Mouse (Mus musculus) heart, adult 2 months (tissue): ENCODE data around the gene Cx3cl1. TPM values are rescaled to one million over a fixed set of nuclear protein-coding genes. Genes with fewer than 3 reads are reported as not detected.

Source experiments
- DNase-seq, 2 experiments: peaks; one replicate each; pipeline ENCODE4 v3.0.0; 2021
- H3K27ac ChIP-seq: fragments of 200-600 bp; 2 replicates; pipeline ENCODE4 v1.8.1; 2022
- H3K27me3 ChIP-seq: fragments of 200-500 bp; 2 replicates; pipeline ENCODE4 v1.6.1; 2012; ENCODE audit warnings: mild to moderate bottlenecking, low read length, inconsistent platforms, mixed read lengths; ENCODE audit not compliant: control insufficient read depth, insufficient read depth
- H3K36me3 ChIP-seq: fragments of 200-500 bp; 2 replicates; pipeline ENCODE4 v1.6.1; 2012; ENCODE audit warnings: low read length, inconsistent platforms; ENCODE audit not compliant: control insufficient read depth, insufficient read depth
- H3K4me1 ChIP-seq: fragments of 200-500 bp; 2 replicates; pipeline ENCODE4 v1.6.1; 2011; ENCODE audit warnings: low read length; ENCODE audit not compliant: control insufficient read depth, insufficient read depth
- H3K4me3 ChIP-seq: fragments of 200-600 bp; 2 replicates; pipeline ENCODE4 v1.8.1; 2022
- H3K79me2 ChIP-seq: fragments of 200-500 bp; replicated peaks from 2 replicates; pipeline ENCODE4 v1.6.1; 2012; ENCODE audit warnings: mild to moderate bottlenecking, inconsistent platforms, low read length, moderate library complexity, mixed read lengths; ENCODE audit not compliant: control insufficient read depth, insufficient read depth
- H3K9ac ChIP-seq: fragments of 200-500 bp; 2 replicates; pipeline ENCODE4 v1.6.1; 2012; ENCODE audit warnings: low read depth, mild to moderate bottlenecking, control low read depth, inconsistent platforms, low read length, mixed read lengths
- CTCF ChIP-seq: fragments of 200-600 bp; IDR thresholded peaks from 2 replicates; pipeline ENCODE4 v1.8.1; 2022; ENCODE audit warnings: antibody characterized with exemption, mild to moderate bottlenecking, moderate library complexity
- EP300 ChIP-seq: fragments of 200-500 bp; IDR thresholded peaks from 2 replicates; pipeline ENCODE4 v1.6.1; 2011; ENCODE audit warnings: low read depth, low read length, control low read depth; ENCODE audit not compliant: insufficient read depth
- POLR2A ChIP-seq: fragments of 200-500 bp; IDR thresholded peaks from 2 replicates; pipeline ENCODE4 v1.6.1; 2011; ENCODE audit warnings: mild to moderate bottlenecking, low read depth, low read length, control low read depth; ENCODE audit not compliant: insufficient read depth
- WGBS: fragments of 180-500 bp; shearing (Covaris S2); methylation state at CpG from one replicate; pipeline ENCODE4 v1.1.7; 2018; 5-methylcytosine and 5-hydroxymethylcytosine counted together
- intact Hi-C: fragments of 180-260 bp; cut with DNase I; formaldehyde crosslinking; loops from one replicate; pipeline ENCODE4 v1.15.1; 2025
- polyA plus RNA-seq: library from polyadenylated mRNA; depleted of rRNA; stranded (reverse); fragments of >200 nt; gene quantifications from 2 replicates; pipeline ENCODE4 v1.2.3, GENCODE M21; 2012
- total RNA-seq, 2 experiments: library from RNA; stranded (reverse); gene quantifications; 2 replicates each; pipeline ENCODE4 v1.2.3; 2021

The Cx3cl1 gene
- total and polyA plus RNA-seq, 3 experiments = 5.1 to 12.0 (median 5.4) TPM

GRCm38 (mm10) chr8:94808372-94808771 is 36.6 kb downstream of the Cx3cl1 start:
- TF ChIP-seq CTCF = no peak
- no peak for TF ChIP-seq POLR2A
- TF ChIP-seq EP300 = no peak
- DNase-seq = no peak
- Histone ChIP-seq H3K36me3 (no peaks in the 10 kb centered on the region), H3K27me3 (no peaks in the 10 kb centered on the region), H3K79me2 (no peaks in the 10 kb centered on the region), H3K4me3 (no peak overlapping the region), H3K27ac (no peak overlapping the region), H3K9ac (no peak overlapping the region), H3K4me1 (peaks cover 2% of the 10 kb centered on the region)
- WGBS = 79% methylated on average over 6 of the region's 6 CpGs
- intact Hi-C loops = no loop called here

- Histone ChIP-seq H3K4me1 (peaks cover 2% of the 10 kb centered on the region), H3K27ac (no peak within 1 kb of the TSS), H3K79me2 (no peaks in the 10 kb centered on the region), H3K36me3 (no peaks in the 10 kb centered on the region), H3K27me3 (no peaks in the 10 kb centered on the region), H3K9ac (no peak within 1 kb of the TSS), H3K4me3 (no peak within 1 kb of the TSS)
- DNase-seq = no peak
- TF ChIP-seq CTCF (no peak), EP300 (no peak), POLR2A (no peak)
- intact Hi-C loops = loop anchor here (5.0 kb wide), 3 partner anchors 218 to 318 kb away; partner anchors contain the start of gene Cpne2
- WGBS = 41% methylated on average over 3 of the region's 3 CpGs
These were observed 38.3 kb downstream of the Cx3cl1 start, which contains the start of gene Ccl17 for GRCm38 (mm10) chr8:94810153-94810552. Gene Ccl17 (plus strand): TSS chr8:94810453.

GRCm38 (mm10) chr8:94810855-94811254 is 39.0 kb downstream of the Cx3cl1 start:
- H3K79me2 ChIP-seq = no peaks in the 10 kb centered on the region
- no peaks in the 10 kb centered on the region for H3K27me3 ChIP-seq
- no peak for TF ChIP-seq CTCF
- intact Hi-C loops = loop anchor here (5.0 kb wide), 3 partner anchors 219 to 319 kb away; partner anchors contain the start of gene Cpne2
- no peak overlapping the region for H3K27ac ChIP-seq
- H3K36me3 ChIP-seq = no peaks in the 10 kb centered on the region
- H3K4me1 ChIP-seq = peaks cover 2% of the 10 kb centered on the region
- WGBS = 77% methylated on average over 5 of the region's 5 CpGs
- no peak for DNase-seq
- H3K9ac ChIP-seq = no peak overlapping the region
- no peak overlapping the region for H3K4me3 ChIP-seq

- no peak for TF ChIP-seq CTCF
- TF ChIP-seq EP300 = no peak
- no peak for TF ChIP-seq POLR2A
- Histone ChIP-seq H3K9ac (no peak overlapping the region), H3K79me2 (no peaks in the 10 kb centered on the region), H3K36me3 (no peaks in the 10 kb centered on the region), H3K4me1 (peaks cover 2% of the 10 kb centered on the region), H3K27ac (no peak overlapping the region), H3K27me3 (no peaks in the 10 kb centered on the region), H3K4me3 (no peak overlapping the region)
- WGBS = 78% methylated on average over 6 of the region's 6 CpGs
- DNase-seq = no peak
- intact Hi-C loops = loop anchor here (1.0 to 5.0 kb wide), 4 partner anchors 107 to 319 kb away; partner anchors contain the start of gene Cpne2
These were observed 39.8 kb downstream of the Cx3cl1 start for GRCm38 (mm10) chr8:94811654-94812053.

GRCm38 (mm10) chr8:94812645-94813098 is 40.9 kb downstream of the Cx3cl1 start:
- 33% methylated on average over 6 of the region's 6 CpGs for WGBS
- TF ChIP-seq CTCF (peak; percentile 85), EP300 (no peak)
- Histone ChIP-seq H3K79me2 (no peaks in the 10 kb centered on the region), H3K4me3 (no peak overlapping the region), H3K9ac (no peak overlapping the region), H3K4me1 (peaks cover 2% of the 10 kb centered on the region), H3K27ac (no peak overlapping the region), H3K27me3 (no peaks in the 10 kb centered on the region), H3K36me3 (no peaks in the 10 kb centered on the region)
- intact Hi-C loops = loop anchor here (1.0 to 5.0 kb wide), 4 partner anchors 108 to 320 kb away; partner anchors contain the start of gene Cpne2
- DNase-seq = peak; percentile 81 to 87

GRCm38 (mm10) chr8:94814556-94814955 is 42.7 kb downstream of the Cx3cl1 start:
- H3K9ac ChIP-seq = no peak overlapping the region
- no peak overlapping the region for H3K27ac ChIP-seq
- peaks cover 2% of the 10 kb centered on the region for H3K4me1 ChIP-seq
- 4% methylated on average over 1 of the region's 1 CpGs for WGBS
- intact Hi-C loops = loop anchor here (2.0 to 5.0 kb wide), 4 partner anchors 94 to 322 kb away; partner anchors contain the start of gene Cpne2
- H3K79me2 ChIP-seq = no peaks in the 10 kb centered on the region
- H3K36me3 ChIP-seq = no peaks in the 10 kb centered on the region
- DNase-seq = no peak
- no peaks in the 10 kb centered on the region for H3K27me3 ChIP-seq
- peak; percentile 86 for TF ChIP-seq CTCF
- no peak for TF ChIP-seq EP300
- no peak overlapping the region for H3K4me3 ChIP-seq
